ENCODE assay signal across 15 mouse cellular contexts in the genomic region with DNA sequence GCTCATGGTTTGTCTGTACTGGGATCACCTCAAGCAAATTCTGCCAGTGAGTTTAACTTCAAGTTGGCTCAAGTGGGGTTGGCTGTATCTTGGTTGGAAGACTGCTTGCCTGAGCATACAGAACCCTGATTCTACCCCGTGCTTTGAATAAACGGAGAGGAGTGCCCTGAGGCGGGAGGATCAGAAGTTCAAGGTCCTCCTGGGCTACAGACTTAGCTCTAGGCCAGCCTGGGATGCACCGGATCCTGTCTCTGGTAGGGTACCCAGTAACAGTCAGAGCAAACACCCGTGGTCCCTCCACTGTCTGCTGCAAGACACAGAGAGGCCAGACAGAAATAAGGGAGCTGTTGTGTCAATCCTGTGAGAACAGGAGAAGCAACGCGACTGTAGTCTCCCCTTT.
"Had no signal": no experiment of that assay in that cellular context is flagged by ENCODE, and none has a peak within 500 bp of the region (broad histone marks: within the 10 kb centered on the region; RNA-seq: fewer than 3 reads in every experiment).

No protein-coding gene starts in this region.

- H3K36me3 ChIP-seq: hindbrain, embryonic 12.5 days; limb, embryonic 15.5 days; midbrain, embryonic 13.5 days; neural tube, embryonic 15.5 days had no signal

- H3K9ac ChIP-seq: hindbrain, embryonic 12.5 days; limb, embryonic 15.5 days; liver, embryonic 14.5 days; midbrain, embryonic 13.5 days; neural tube, embryonic 15.5 days had no signal

- H3K4me2 ChIP-seq: hindbrain, embryonic 12.5 days; limb, embryonic 15.5 days; midbrain, embryonic 13.5 days; neural tube, embryonic 15.5 days had no signal

- ATAC-seq: hindbrain, embryonic 16.5 days; inflammation-experienced regulatory T-cells, adult 6 months; midbrain, embryonic 13.5 days had no signal

- DNase-seq: layer of hippocampus, adult 9-11 months; layer of hippocampus, postnatal 36 days; right cerebral cortex, adult 18-20 months; spleen, adult 18-20 months; thymus, adult 18-20 months; thymus, postnatal 14 days had no signal

- H3K27me3 ChIP-seq: hindbrain, embryonic 12.5 days; limb, embryonic 15.5 days; midbrain, embryonic 13.5 days; neural tube, embryonic 15.5 days had no signal

- H3K4me3 ChIP-seq: hindbrain, embryonic 12.5 days; limb, embryonic 15.5 days; midbrain, embryonic 13.5 days; myocyte; neural tube, embryonic 15.5 days had no signal

- H3K27ac ChIP-seq: hindbrain, embryonic 12.5 days; kidney, postnatal 0 days; limb, embryonic 15.5 days; liver, embryonic 14.5 days; midbrain, embryonic 13.5 days; neural tube, embryonic 15.5 days had no signal

- H3K9me3 ChIP-seq: hindbrain, embryonic 12.5 days; limb, embryonic 15.5 days; midbrain, embryonic 13.5 days; neural tube, embryonic 15.5 days had no signal
